Mouse (Mus musculus) hindbrain, embryonic 12.5 days (tissue): ENCODE results near the gene Crygc. TPM values are rescaled to one million over a fixed set of nuclear protein-coding genes. Genes with fewer than 3 reads are reported as not detected.
A peak's percentile ranks its signal among the peaks of the same experiment; 100 is the strongest.

ENCODE experiments used
- ATAC-seq: fragments of 200-750 bp; cut with Nextera tagmentation; 2 replicates; pipeline ENCODE4 v1.8.0; 2017; ENCODE audit warnings: moderate TSS enrichment; ENCODE audit not compliant: low FRiP score
- H3K27ac ChIP-seq: fragments of 300-500 bp; sonication (generic); 2 replicates; pipeline ENCODE4 v1.5.1; 2016; ENCODE audit warnings: mild to moderate bottlenecking
- H3K27me3 ChIP-seq: fragments of 300-500 bp; sonication (generic); 2 replicates; pipeline ENCODE4 v1.6.1; 2016; ENCODE audit warnings: mild to moderate bottlenecking
- H3K36me3 ChIP-seq: fragments of 300-500 bp; sonication (generic); 2 replicates; pipeline ENCODE4 v1.6.1; 2016; ENCODE audit warnings: mild to moderate bottlenecking
- H3K4me1 ChIP-seq: fragments of 300-500 bp; sonication (generic); 2 replicates; pipeline ENCODE4 v1.6.1; 2016
- H3K4me2 ChIP-seq: fragments of 300-500 bp; sonication (generic); replicated peaks from 2 replicates; pipeline ENCODE4 v1.6.1; 2016; ENCODE audit warnings: mild to moderate bottlenecking
- H3K4me3 ChIP-seq: fragments of 300-500 bp; sonication (generic); 2 replicates; pipeline ENCODE4 v1.5.1; 2016; ENCODE audit warnings: mild to moderate bottlenecking
- H3K9ac ChIP-seq: fragments of 300-500 bp; sonication (generic); 2 replicates; pipeline ENCODE4 v1.6.1; 2016; ENCODE audit warnings: mild to moderate bottlenecking, moderate library complexity
- H3K9me3 ChIP-seq: fragments of 300-500 bp; sonication (generic); replicated peaks from 2 replicates; pipeline ENCODE4 v1.6.1; 2016; ENCODE audit warnings: mild to moderate bottlenecking
- WGBS: fragments of 180-500 bp; shearing (Covaris S2); methylation state at CpG from one replicate; pipeline ENCODE4 v1.1.7; 2016; 5-methylcytosine and 5-hydroxymethylcytosine counted together
- polyA plus RNA-seq: library from polyadenylated mRNA; unstranded; fragments of >200 nt; fragmentation: Nextera tagmentation; extraction: Ambion mirVana; gene quantifications from 2 replicates; pipeline ENCODE4 v1.2.1, GENCODE M21; 2016

Crygc gene
- polyA plus RNA-seq: not detected in 2 replicates

GRCm38 (mm10) chr1:65073589-65073988 is at the start of gene Crygc:
Gene Crygc, minus strand, starts transcription at chr1:65073689.
- WGBS: 68% methylated on average over 6 of the region's 6 CpGs
- no peak within 1 kb of the TSS for H3K4me2 ChIP-seq
- H3K27me3 ChIP-seq: no peaks in the 10 kb centered on the region
- no peak within 1 kb of the TSS for H3K4me3 ChIP-seq
- no peaks in the 10 kb centered on the region for H3K4me1 ChIP-seq
- no peaks in the 10 kb centered on the region for H3K36me3 ChIP-seq
- no peak within 1 kb of the TSS; the same call in 1 of the 2 replicates for H3K9ac ChIP-seq
- ATAC-seq: no peak
- no peak within 1 kb of the TSS for H3K27ac ChIP-seq
- H3K9me3 ChIP-seq: no peaks in the 10 kb centered on the region

DNA sequence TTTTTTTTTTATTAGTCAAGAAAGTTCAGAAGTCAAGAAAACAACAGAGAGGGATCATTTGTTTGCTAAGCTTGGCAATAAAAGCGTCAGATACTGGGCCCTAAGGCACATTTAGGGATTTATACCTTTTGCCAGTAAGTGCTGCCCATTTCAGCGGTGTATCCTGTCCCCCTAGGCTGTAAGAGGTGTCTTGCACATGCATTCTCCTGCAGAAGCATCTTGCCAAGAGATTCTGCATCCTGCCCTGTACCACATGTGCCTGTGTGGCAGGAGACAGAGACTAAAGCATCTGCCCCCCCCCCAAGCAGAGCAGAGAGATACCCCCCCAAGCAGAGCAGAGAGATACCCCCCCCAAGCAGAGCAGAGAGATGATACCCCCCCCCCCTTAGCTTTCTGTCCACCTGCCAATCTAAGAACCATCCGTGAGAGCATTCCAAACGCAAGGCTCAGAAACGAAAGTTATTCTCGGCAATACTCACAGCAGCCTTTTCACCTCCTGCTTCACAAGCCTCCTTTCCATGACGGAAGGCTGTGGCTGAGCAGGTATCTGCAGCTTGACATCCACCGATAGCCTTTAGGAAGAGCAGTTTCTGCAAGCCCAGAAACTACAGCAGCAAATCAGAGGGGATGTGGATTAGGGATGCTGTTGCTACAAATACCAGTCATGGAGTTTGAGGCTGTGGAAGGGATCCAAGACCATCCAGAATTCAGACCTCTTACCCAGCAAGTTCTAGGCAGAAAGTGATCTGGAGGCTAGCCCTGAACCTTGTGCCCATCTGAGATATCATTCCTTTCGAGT is 49.3 kb upstream of the Crygc start, which contains the start of gene D630023F18Rik:
Gene D630023F18Rik, minus strand, starts transcription at position 641 of the 799 bp plus-strand sequence.
- Histone ChIP-seq H3K9ac (no peak within 1 kb of the TSS), H3K36me3 (no peaks in the 10 kb centered on the region), H3K4me3 (peak within 1 kb of the TSS; percentile 20; the same call in 1 of the 2 replicates), H3K4me2 (peak within 1 kb of the TSS; percentile 44), H3K27me3 (no peaks in the 10 kb centered on the region), H3K4me1 (no peaks in the 10 kb centered on the region), H3K9me3 (no peaks in the 10 kb centered on the region), H3K27ac (no peak within 1 kb of the TSS)
- 27% methylated on average over 9 of the region's 9 CpGs for WGBS
- ATAC-seq: no peak

DNA sequence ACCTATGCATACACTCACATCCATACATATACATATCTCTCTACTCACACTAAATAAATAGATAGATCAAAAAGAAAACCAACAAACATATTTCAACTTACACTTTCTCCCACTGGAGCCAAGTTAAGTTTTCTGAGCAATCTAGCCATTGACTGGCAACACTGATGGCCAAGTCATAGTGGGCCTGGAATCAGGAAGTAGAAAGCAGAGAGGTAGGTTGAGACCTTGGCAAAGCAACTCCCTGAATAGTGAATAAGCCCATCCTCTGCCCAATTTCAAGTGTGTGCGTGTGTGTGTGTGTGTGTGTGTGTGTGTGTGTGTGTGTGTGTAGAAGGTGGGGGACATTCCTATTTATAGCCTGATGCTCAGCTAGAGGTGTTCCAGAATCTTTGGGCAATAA is 45.9 kb upstream of the Crygc start, which contains the start of gene Gm28845:
Gene Gm28845, minus strand, starts transcription at position 121 of the 400 bp plus-strand sequence.
- Histone ChIP-seq H3K4me3 (no peak within 1 kb of the TSS), H3K9me3 (no peaks in the 10 kb centered on the region), H3K4me2 (no peak within 1 kb of the TSS), H3K27me3 (no peaks in the 10 kb centered on the region), H3K9ac (no peak within 1 kb of the TSS), H3K36me3 (no peaks in the 10 kb centered on the region), H3K4me1 (no peaks in the 10 kb centered on the region), H3K27ac (no peak within 1 kb of the TSS)
- WGBS: 89% methylated on average over 1 of the region's 1 CpGs
- no peak for ATAC-seq

GRCm38 (mm10) chr1:65118150-65118913 is 44.8 kb upstream of the Crygc start:
- ATAC-seq: no peak

DNA sequence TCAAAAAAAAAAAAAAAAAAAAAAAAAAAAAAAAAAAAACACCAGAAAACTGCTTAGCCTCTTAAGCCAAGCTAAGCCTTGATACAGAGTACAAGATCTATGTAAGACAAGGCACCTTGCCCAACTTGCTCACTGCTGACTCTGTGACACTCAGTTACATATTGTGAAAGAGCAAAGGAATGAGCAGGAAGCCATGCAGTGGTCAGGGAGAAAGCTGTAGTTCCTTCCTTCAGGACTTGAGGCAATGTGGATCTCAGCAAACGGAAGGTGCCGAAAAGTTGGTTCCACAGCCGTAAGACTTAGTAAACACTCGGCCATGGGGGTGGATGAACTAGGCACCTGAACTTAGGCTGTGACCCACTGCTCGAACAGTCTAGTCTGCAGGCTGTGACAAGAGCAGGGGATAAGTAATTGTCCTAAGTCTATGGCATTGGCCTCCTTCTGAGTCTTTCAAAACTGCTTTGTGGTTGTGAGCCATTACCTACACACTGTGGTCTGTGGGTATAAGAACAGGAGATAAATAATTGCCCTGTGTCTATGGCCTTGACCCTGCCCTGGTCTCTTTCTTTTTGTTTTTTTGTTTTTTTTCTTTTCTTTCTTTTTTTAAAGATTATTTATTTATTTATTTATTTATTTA is 40.2 kb upstream of the Crygc start:
- Histone ChIP-seq H3K4me3 (no peak overlapping the region), H3K9ac (no peak overlapping the region), H3K9me3 (no peaks in the 10 kb centered on the region), H3K36me3 (no peaks in the 10 kb centered on the region), H3K27me3 (no peaks in the 10 kb centered on the region), H3K4me1 (0 out of 2 replicates have a peak, but pooled peaks cover 2% of the 10 kb centered on the region), H3K4me2 (no peak overlapping the region), H3K27ac (no peak overlapping the region)
- WGBS: 89% methylated on average over 5 of the region's 5 CpGs
- no peak for ATAC-seq

More at GRCm38 (mm10) chr1:65118150-65118913, 44.8 kb upstream of the Crygc start:
- Histone ChIP-seq H3K27me3 (no peaks in the 10 kb centered on the region), H3K9me3 (no peaks in the 10 kb centered on the region), H3K9ac (no peak overlapping the region), H3K36me3 (no peaks in the 10 kb centered on the region), H3K4me2 (no peak overlapping the region), H3K4me3 (no peak overlapping the region), H3K4me1 (no peaks in the 10 kb centered on the region), H3K27ac (no peak overlapping the region)
- WGBS: 70% methylated on average over 8 of the region's 8 CpGs

- no peak for ATAC-seq
- 0 out of 2 replicates have a peak, but pooled peaks cover 2% of the 10 kb centered on the region for H3K4me1 ChIP-seq
- no peaks in the 10 kb centered on the region for H3K9me3 ChIP-seq
- no peak overlapping the region for H3K9ac ChIP-seq
- peak overlapping the region; percentile 35 for H3K4me2 ChIP-seq
- H3K27me3 ChIP-seq: no peaks in the 10 kb centered on the region
- H3K4me3 ChIP-seq: no peak overlapping the region
- 49% methylated on average over 14 of the region's 14 CpGs for WGBS
- H3K36me3 ChIP-seq: no peaks in the 10 kb centered on the region
- no peak overlapping the region for H3K27ac ChIP-seq
Observed at GRCm38 (mm10) chr1:65112807-65113196, 39.3 kb upstream of the Crygc start.

DNA sequence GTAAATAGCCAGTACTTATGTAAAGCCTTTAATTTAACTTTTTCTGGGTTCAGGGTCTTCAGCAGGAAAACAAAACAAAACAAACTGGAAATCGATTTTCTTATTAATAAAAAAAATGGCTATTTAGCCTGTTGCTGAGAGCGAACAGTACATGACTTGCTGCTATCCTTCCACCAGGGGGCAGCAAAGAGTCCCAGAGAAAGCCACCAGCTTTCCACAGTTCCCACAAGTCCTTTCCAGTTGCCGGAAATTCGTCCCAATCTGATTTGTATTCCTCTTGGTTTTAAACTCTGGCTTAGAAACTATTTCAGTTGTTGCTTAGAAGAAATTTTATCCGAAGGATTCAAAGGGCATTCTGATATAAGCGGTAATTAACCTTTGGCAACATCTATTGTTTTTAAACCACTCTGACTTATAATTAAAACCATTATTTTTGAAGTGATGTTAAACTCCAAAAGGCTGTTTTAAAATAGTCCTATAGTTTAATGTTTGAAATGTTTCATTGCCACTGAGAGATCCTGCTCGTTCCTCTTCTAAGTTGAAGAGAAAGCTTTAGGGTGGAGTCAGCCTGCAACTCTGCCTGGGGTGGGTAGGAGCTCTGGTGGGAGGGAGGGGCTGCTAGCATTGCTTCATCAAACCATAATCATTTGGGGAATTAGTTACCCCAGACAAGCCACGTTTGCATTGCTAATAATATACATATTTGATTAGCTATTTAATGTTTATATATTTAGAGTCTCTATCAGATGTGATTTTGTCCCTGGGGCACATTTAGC is 38.7 kb upstream of the Crygc start:
- peak; percentile 58; the same call in 1 of the 2 replicates for ATAC-seq
- Histone ChIP-seq H3K4me1 (0 out of 2 replicates have a peak, but pooled peaks cover 2% of the 10 kb centered on the region), H3K4me3 (no peak overlapping the region), H3K4me2 (peak overlapping the region; percentile 35), H3K27me3 (no peaks in the 10 kb centered on the region), H3K27ac (no peak overlapping the region), H3K9ac (no peak overlapping the region), H3K9me3 (no peaks in the 10 kb centered on the region), H3K36me3 (no peaks in the 10 kb centered on the region)
- 12% methylated on average over 8 of the region's 8 CpGs for WGBS

- ATAC-seq: no peak
- Histone ChIP-seq H3K36me3 (no peaks in the 10 kb centered on the region), H3K4me1 (0 out of 2 replicates have a peak, but pooled peaks cover 2% of the 10 kb centered on the region), H3K4me2 (no peak overlapping the region), H3K9me3 (no peaks in the 10 kb centered on the region), H3K27me3 (no peaks in the 10 kb centered on the region), H3K4me3 (no peak overlapping the region), H3K27ac (no peak overlapping the region), H3K9ac (no peak overlapping the region)
- WGBS: 77% methylated on average over 25 of the region's 25 CpGs
Observed at GRCm38 (mm10) chr1:65109756-65110435, 36.4 kb upstream of the Crygc start.

DNA sequence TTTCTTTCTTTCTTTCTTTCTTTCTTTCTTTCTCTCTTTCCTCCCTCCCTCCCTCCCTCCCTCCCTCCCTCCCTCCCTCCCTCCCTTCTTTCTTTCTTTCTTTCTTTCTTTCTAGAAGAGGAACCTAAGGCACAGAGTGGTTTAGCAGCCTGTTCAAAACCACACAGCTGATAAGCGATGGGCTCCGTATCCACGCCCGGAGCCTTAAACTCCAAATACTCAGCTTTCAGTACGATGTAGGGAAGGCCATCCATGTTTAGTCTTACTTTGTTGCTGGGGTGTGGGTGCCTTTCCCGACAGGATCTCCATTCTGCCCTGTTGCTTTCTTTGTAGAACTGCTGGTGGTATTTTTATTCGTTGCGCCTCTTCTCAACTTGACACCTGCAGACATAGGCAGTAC is 35.7 kb upstream of the Crygc start:
- no peak for ATAC-seq
- 89% methylated on average over 8 of the region's 8 CpGs for WGBS

DNA sequence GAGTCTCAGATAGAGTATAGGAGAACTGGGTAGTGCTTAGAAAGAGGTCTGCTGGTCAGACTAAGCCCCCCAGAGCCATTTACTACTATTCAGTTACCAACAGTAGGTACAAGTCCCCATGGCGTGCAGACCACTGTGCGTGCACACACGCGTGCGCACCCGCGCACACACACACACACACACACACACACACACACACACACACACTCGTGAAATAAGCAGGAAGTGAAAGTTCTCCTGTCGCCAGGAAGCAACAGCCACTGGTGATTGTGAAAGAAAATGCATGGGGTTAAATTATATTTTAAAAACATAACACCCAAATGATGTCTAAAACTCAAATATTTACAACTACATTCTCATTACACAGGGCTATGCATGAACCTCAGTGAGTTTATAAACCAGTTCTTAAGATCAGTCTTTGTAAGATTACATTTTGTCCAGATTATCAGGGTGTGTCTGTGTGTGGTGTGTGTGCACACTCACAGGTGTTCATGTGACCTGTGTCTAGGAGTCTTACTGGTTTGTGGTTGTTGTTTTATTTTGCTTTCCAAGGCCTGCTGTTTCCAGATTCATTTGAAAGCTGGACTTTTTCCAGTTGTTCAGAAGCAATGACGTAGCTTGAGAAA is 34.3 kb upstream of the Crygc start:
- Histone ChIP-seq H3K4me2 (no peak overlapping the region), H3K27ac (no peak overlapping the region)
- 91% methylated on average over 10 of the region's 10 CpGs for WGBS

More for the DNA sequence above, 35.7 kb upstream of the Crygc start:
- no peak overlapping the region for H3K4me2 ChIP-seq
- H3K9me3 ChIP-seq: no peaks in the 10 kb centered on the region
- H3K9ac ChIP-seq: no peak overlapping the region
- no peak overlapping the region for H3K4me3 ChIP-seq
- H3K27ac ChIP-seq: no peak overlapping the region
- H3K27me3 ChIP-seq: no peaks in the 10 kb centered on the region
- 0 out of 2 replicates have a peak, but pooled peaks cover 2% of the 10 kb centered on the region for H3K4me1 ChIP-seq
- H3K36me3 ChIP-seq: no peaks in the 10 kb centered on the region

DNA sequence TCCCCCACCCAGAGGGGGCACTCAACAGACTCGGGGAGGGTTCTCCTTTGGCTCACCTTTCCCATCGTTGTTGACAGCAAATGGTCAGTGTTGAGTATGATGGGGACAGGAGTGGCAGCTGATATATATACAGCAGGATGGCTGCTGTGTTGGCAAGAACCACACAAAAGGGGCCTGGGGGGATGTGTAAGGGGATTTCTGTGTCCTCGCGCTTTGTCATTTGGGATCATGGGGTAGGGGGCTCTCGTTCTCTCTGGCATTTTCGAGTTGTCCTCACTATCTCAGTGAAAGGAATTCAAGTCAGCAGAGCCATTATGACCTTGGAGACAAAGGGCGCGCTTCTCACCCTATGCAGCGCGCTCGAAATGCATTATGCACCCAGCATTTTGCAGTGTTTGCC is 29.8 kb upstream of the Crygc start, which contains the start of gene Cryga:
Gene Cryga, minus strand, starts transcription at position 101 of the 400 bp plus-strand sequence.
- Histone ChIP-seq H3K9me3 (no peaks in the 10 kb centered on the region), H3K27me3 (no peaks in the 10 kb centered on the region), H3K4me2 (no peak within 1 kb of the TSS), H3K9ac (no peak within 1 kb of the TSS), H3K4me3 (no peak within 1 kb of the TSS), H3K27ac (no peak within 1 kb of the TSS), H3K4me1 (no peaks in the 10 kb centered on the region), H3K36me3 (no peaks in the 10 kb centered on the region)
- no peak for ATAC-seq
- WGBS: 89% methylated on average over 11 of the region's 11 CpGs

More for the DNA sequence above, 34.3 kb upstream of the Crygc start:
- Histone ChIP-seq H3K9me3 (no peaks in the 10 kb centered on the region), H3K27me3 (no peaks in the 10 kb centered on the region), H3K9ac (no peak overlapping the region), H3K4me3 (no peak overlapping the region), H3K4me1 (0 out of 2 replicates have a peak, but pooled peaks cover 2% of the 10 kb centered on the region), H3K36me3 (no peaks in the 10 kb centered on the region)
- ATAC-seq: no peak
